ENCODE assay signal across 14 mouse cellular contexts in the genomic region with DNA sequence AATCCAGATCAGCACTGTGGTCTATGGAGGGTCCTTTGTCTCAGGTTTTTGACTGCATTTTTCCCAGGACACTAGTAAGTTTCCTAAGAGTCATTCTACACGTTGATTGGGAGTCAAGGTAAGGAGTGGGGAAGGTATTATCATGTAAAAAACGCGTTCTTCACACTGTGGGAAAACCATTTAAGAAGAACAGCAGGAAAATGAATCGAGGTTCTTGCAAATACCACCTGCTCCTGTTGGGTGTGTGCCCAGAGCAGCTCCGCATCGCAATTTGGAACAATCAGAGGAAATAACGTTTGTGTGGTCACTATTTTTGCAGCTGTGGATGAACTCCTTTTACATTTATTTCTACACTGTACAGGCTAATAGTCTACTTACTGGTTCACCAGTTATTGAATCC.
DNase-seq lines count a peak whose midpoint lies in the region; ATAC-seq lines count a peak whose summit lies in the region.
"Had no signal": no experiment of that assay in that cellular context is flagged by ENCODE, and none has a peak within 500 bp of the region (broad histone marks: within the 10 kb centered on the region; RNA-seq: fewer than 3 reads in every experiment).

No protein-coding gene starts in this region.

- no peaks in the 10 kb centered on the region for H3K9me3 ChIP-seq in forebrain, embryonic 14.5 days (replicated peaks; ENCODE audit: control insufficient read depth, low read length)
- H3K9me3 ChIP-seq in forebrain, embryonic 16.5 days (ENCODE audit: control insufficient read depth, low read length) = no peaks in the 10 kb centered on the region
- no peaks in the 10 kb centered on the region; the same call in 1 of the 2 replicates for H3K9me3 ChIP-seq in heart, embryonic 16.5 days (replicated peaks; ENCODE audit: control insufficient read depth, low read length)
- H3K9me3 ChIP-seq: G1E; limb, embryonic 12.5 days had no signal

- H3K9ac ChIP-seq in forebrain, embryonic 14.5 days (ENCODE audit: low read length) = no peak overlapping the region
- no peak overlapping the region for H3K9ac ChIP-seq in forebrain, embryonic 16.5 days (replicated peaks; ENCODE audit: low read depth, low read length)
- H3K9ac ChIP-seq in heart, embryonic 16.5 days (ENCODE audit: low read length) = no peak overlapping the region
- H3K9ac ChIP-seq: limb, embryonic 12.5 days had no signal

- no peaks in the 10 kb centered on the region for H3K27me3 ChIP-seq in forebrain, embryonic 14.5 days (replicated peaks; ENCODE audit: control insufficient read depth, insufficient read depth, low read length)
- H3K27me3 ChIP-seq in forebrain, embryonic 16.5 days (replicated peaks; ENCODE audit: control insufficient read depth, insufficient read depth, low read length) = no peaks in the 10 kb centered on the region
- H3K27me3 ChIP-seq in heart, embryonic 16.5 days (ENCODE audit: control insufficient read depth, insufficient read depth, low read length) = no peaks in the 10 kb centered on the region
- H3K27me3 ChIP-seq: limb, embryonic 12.5 days had no signal

- no peak for ATAC-seq in forebrain, embryonic 14.5 days
- ATAC-seq in forebrain, embryonic 16.5 days = no peak
- ATAC-seq in heart, embryonic 16.5 days (replicated peaks; ENCODE audit: extremely low read depth, insufficient read depth, low FRiP score) = 0 out of 2 replicates have a peak, but pooled peaks have one; percentile 32

- no peaks in the 10 kb centered on the region for H3K36me3 ChIP-seq in forebrain, embryonic 14.5 days (ENCODE audit: control insufficient read depth, insufficient read depth, low read length)
- H3K36me3 ChIP-seq in forebrain, embryonic 16.5 days (ENCODE audit: control insufficient read depth, insufficient read depth) = no peaks in the 10 kb centered on the region
- no peaks in the 10 kb centered on the region for H3K36me3 ChIP-seq in heart, embryonic 16.5 days (ENCODE audit: control insufficient read depth, insufficient read depth)
- H3K36me3 ChIP-seq: limb, embryonic 12.5 days had no signal

- no peak overlapping the region for H3K4me3 ChIP-seq in forebrain, embryonic 14.5 days (ENCODE audit: low read depth, low read length)
- no peak overlapping the region for H3K4me3 ChIP-seq in forebrain, embryonic 16.5 days (replicated peaks; ENCODE audit: low read length)
- no peak overlapping the region for H3K4me3 ChIP-seq in heart, embryonic 16.5 days (ENCODE audit: low read length)
- H3K4me3 ChIP-seq: limb, embryonic 12.5 days had no signal

- peak; percentile 58 for DNase-seq in forebrain, embryonic 14.5 days (ENCODE audit: low spot score)
- peak; percentile 60 for DNase-seq in left cerebral cortex, postnatal 4 days
- DNase-seq in left cerebral cortex, adult 18-20 months (ENCODE audit: low spot score in 2 of 2) = no peak
- peak; percentile 50 for DNase-seq in ZHBTc4 (ENCODE audit: low read depth, low spot score)
- no peak for DNase-seq in right cerebral cortex, postnatal 14 days
- DNase-seq in adrenal gland, adult (ENCODE audit: inconsistent age in 2 of 2, low spot score in 1 of 2) = no peak
- DNase-seq: B cell, adult 2 months; cerebellum, adult 2 months; layer of hippocampus, postnatal 36 days; thymus, adult 2 months had no signal

- H3K4me1 ChIP-seq in forebrain, embryonic 14.5 days (ENCODE audit: control insufficient read depth, insufficient read depth, low read length) = no peaks in the 10 kb centered on the region
- peaks cover 5% of the 10 kb centered on the region; the same call in 1 of the 2 replicates for H3K4me1 ChIP-seq in forebrain, embryonic 16.5 days (replicated peaks; ENCODE audit: control insufficient read depth, insufficient read depth, low read length)
- H3K4me1 ChIP-seq in heart, embryonic 16.5 days (ENCODE audit: control insufficient read depth, insufficient read depth, low read length) = peaks cover 12% of the 10 kb centered on the region

- intact Hi-C loops in left cerebral cortex, postnatal 4 days (cut with DNase I) = no loop called here

- 37% methylated on average over 7 of the region's 7 CpGs for WGBS in forebrain, embryonic 14.5 days
- 22% methylated on average over 7 of the region's 7 CpGs for WGBS in forebrain, embryonic 16.5 days
- WGBS in heart, embryonic 16.5 days = 60% methylated on average over 7 of the region's 7 CpGs

- no peak overlapping the region for H3K4me2 ChIP-seq in forebrain, embryonic 14.5 days (ENCODE audit: low read length)
- H3K4me2 ChIP-seq in forebrain, embryonic 16.5 days (ENCODE audit: low read length) = no peak overlapping the region
- H3K4me2 ChIP-seq in heart, embryonic 16.5 days (ENCODE audit: low read depth, low read length) = no peak overlapping the region
- H3K4me2 ChIP-seq: limb, embryonic 12.5 days had no signal

- no peak overlapping the region for H3K27ac ChIP-seq in forebrain, embryonic 14.5 days (ENCODE audit: low read depth, low read length)
- H3K27ac ChIP-seq in forebrain, embryonic 16.5 days (ENCODE audit: low read length) = no peak overlapping the region
- peak overlapping the region; percentile 55; the same call in 1 of the 2 replicates for H3K27ac ChIP-seq in heart, embryonic 16.5 days (ENCODE audit: low read length)
- H3K27ac ChIP-seq: limb, embryonic 12.5 days had no signal

Comparison
In these comparisons a context has a peak if more than half of its experiments do, and no peak if none do; other contexts are left out.
1. DNase-seq: peak in forebrain, embryonic 14.5 days (single experiment), left cerebral cortex, postnatal 4 days (single experiment) and ZHBTc4 (single experiment); none in left cerebral cortex, adult 18-20 months (0 of 2), right cerebral cortex, postnatal 14 days (single experiment) and adrenal gland, adult (0 of 2).